Mouse (Mus musculus) ES-E14 (cell line): ENCODE results near the gene Adam22. TPM values are rescaled to one million over a fixed set of nuclear protein-coding genes. Genes with fewer than 3 reads are reported as not detected.

Experiments used
- DNase-seq: peaks from one replicate; pipeline ENCODE4 v3.0.0-alpha.2; 2013; ENCODE audit warnings: low read depth, low spot score
- H3K27ac ChIP-seq: 2 replicates; pipeline ENCODE4 v1.5.1; 2012; ENCODE audit warnings: low read depth, mild to moderate bottlenecking, low read length, moderate library complexity, mixed read lengths; ENCODE audit not compliant: poor library complexity, insufficient read depth, severe bottlenecking
- H3K36me3 ChIP-seq: 2 replicates; pipeline ENCODE4 v1.6.1; 2012; ENCODE audit warnings: mild to moderate bottlenecking, low read length, moderate library complexity, mixed read lengths; ENCODE audit not compliant: control insufficient read depth, poor library complexity, insufficient read depth, severe bottlenecking
- H3K4me1 ChIP-seq, 2 experiments: fragments of 150-350 bp in 1 of 2; sonication (generic) in 1 of 2; 2 replicates each; pipeline ENCODE4 v1.6.1; 2012; ENCODE audit warnings: low read length in 2 of 2, mild to moderate bottlenecking in 1 of 2, mixed read lengths in 1 of 2; ENCODE audit not compliant: control insufficient read depth in 2 of 2, insufficient read depth in 2 of 2, poor library complexity in 1 of 2
- H3K4me3 ChIP-seq, 2 experiments: fragments of 150-350 bp in 1 of 2; sonication (generic) in 1 of 2; 2 replicates each; pipeline ENCODE4 v1.5.1; 2012; ENCODE audit warnings: low read length in 2 of 2, low read depth in 1 of 2, mild to moderate bottlenecking in 1 of 2, mixed read lengths in 1 of 2; ENCODE audit not compliant: insufficient read depth in 1 of 2, poor library complexity in 1 of 2, severe bottlenecking in 1 of 2
- H3K9ac ChIP-seq: 2 replicates; pipeline ENCODE4 v1.6.1; 2012; ENCODE audit warnings: low read depth, mild to moderate bottlenecking, low read length, mixed read lengths; ENCODE audit not compliant: poor library complexity, insufficient read depth, severe bottlenecking
- H3K9me3 ChIP-seq: fragments of 150-350 bp; sonication (generic); 2 replicates; pipeline ENCODE4 v1.6.1; 2012; ENCODE audit warnings: low read depth, mild to moderate bottlenecking, low read length; ENCODE audit not compliant: control insufficient read depth, insufficient read depth
- CHD2 ChIP-seq: IDR thresholded peaks from 2 replicates; pipeline ENCODE4 v1.6.1; 2014; ENCODE audit warnings: mild to moderate bottlenecking, low read depth, low read length, inconsistent platforms
- HCFC1 ChIP-seq: IDR thresholded peaks from 2 replicates; pipeline ENCODE4 v1.6.1; 2012; ENCODE audit warnings: low read length, inconsistent platforms, borderline replicate concordance; ENCODE audit not compliant: insufficient read depth
- MAFK ChIP-seq: IDR thresholded peaks from 2 replicates; pipeline ENCODE4 v1.6.1; 2014; ENCODE audit warnings: mild to moderate bottlenecking, low read depth, low read length, inconsistent platforms; ENCODE audit not compliant: insufficient read depth
- ZC3H11A ChIP-seq: IDR thresholded peaks from 2 replicates; pipeline ENCODE4 v1.6.1; 2012; ENCODE audit warnings: low read depth, mild to moderate bottlenecking, inconsistent platforms, low read length, borderline replicate concordance
- ZNF384 ChIP-seq: IDR thresholded peaks from 2 replicates; pipeline ENCODE4 v1.6.1; 2012; ENCODE audit warnings: low read depth, low read length, inconsistent platforms
- in situ Hi-C, 2 experiments: fragments of 600-800 bp; cut with MboI; formaldehyde crosslinking; loops; one replicate each; pipeline ENCODE4 v1.15.1; 2025; ENCODE audit warnings: low sequenced_read_pairs in 2 of 2, inconsistent platforms in 1 of 2; ENCODE audit not compliant: unreplicated experiment in 2 of 2
- total RNA-seq: library from RNA; depleted of rRNA; stranded (reverse); fragments of 300-350 nt; gene quantifications from 2 replicates; pipeline ENCODE4 v1.2.3, GENCODE M21; 2012

The Adam22 gene
- total RNA-seq, 1 experiment: 11.5 TPM

DNA sequence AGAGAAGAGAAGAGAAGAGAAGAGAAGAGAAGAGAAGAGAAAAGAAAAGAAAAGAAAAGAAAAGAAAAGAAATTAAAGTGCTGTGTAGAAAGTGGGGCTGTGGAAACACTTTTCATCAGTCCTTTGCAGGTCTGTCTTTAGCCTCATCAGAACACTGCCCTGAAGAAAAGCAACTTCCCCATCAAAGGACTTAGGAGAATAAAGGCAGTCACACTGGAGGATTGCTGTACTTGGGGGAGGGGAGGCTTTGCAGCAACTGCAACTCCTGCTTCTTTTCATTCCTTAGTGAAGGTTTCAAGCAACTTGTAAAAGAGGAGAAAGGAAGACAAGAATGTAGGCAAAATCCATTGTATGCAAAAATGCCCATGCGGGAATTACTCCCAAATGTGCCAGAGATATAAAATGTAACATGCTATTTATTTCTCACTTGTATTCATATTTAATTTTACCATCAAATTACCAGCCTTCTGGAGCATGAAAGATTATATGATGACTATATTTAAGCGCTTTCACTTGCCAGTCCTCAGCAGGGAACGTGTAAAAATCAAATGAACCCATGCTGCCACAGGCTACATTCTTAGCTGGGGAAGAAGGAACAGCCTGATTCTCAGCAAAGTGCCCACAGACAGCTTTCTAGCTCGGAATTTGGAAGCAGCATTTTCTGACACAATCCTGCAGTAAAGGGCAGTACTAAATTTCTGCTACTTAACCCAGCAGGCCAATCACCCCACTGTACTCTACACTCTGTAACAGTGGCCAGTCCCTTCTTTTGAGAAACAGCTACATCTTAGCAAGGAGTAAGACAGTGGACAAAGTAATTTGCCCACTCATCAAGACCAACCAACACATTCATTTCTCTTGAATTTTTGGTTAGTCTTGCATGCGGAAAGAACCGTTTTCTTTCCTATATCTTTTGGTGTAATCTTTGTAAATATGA lies 78.0 kb downstream of the Adam22 start:
- H3K9me3 ChIP-seq: no peaks in the 10 kb centered on the region
- DNase-seq: no peak
- H3K4me3 ChIP-seq: no peak overlapping the region
- no peaks in the 10 kb centered on the region for H3K36me3 ChIP-seq
- H3K4me1 ChIP-seq: peaks cover 2 to 5% of the 10 kb centered on the region in 2 experiments; a peak in 3 of 4 replicates
- H3K9ac ChIP-seq: no peak overlapping the region
- in situ Hi-C loops: no loop called here
- H3K27ac ChIP-seq: no peak overlapping the region
- no peak for TF ChIP-seq ZNF384
- TF ChIP-seq HCFC1: no peak
- no peak for TF ChIP-seq MAFK
- no peak for TF ChIP-seq ZC3H11A
- TF ChIP-seq CHD2: no peak

DNA sequence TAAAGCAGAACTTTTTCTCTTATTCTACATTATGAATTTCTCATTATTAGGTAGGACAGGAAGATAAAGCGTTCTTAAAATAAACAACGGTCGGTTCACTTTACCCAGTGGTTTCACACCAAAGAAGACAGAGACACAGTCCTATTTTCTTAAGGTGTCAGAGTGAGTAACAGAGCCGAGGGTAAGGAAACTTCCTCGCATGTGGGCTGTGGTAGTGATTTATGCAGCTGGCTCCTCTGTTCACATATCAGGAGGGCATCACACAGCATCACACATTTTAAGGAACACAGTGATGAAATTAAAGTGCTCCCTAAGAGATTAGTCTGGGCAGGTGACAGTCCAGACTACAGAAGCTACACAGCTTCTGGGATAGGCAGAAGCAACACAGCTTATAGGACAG lies 83.8 kb downstream of the Adam22 start:
- no peak overlapping the region for H3K4me3 ChIP-seq
- H3K9ac ChIP-seq: no peak overlapping the region
- in situ Hi-C loops: no loop called here
- H3K9me3 ChIP-seq: no peaks in the 10 kb centered on the region
- no peak for DNase-seq
- H3K4me1 ChIP-seq: no peaks in the 10 kb centered on the region
- no peak for TF ChIP-seq ZC3H11A
- TF ChIP-seq ZNF384: no peak
- TF ChIP-seq HCFC1: no peak
- H3K27ac ChIP-seq: no peak overlapping the region
- no peaks in the 10 kb centered on the region for H3K36me3 ChIP-seq

GRCm38 (mm10) chr5:8276141-8276540 lies 91.8 kb downstream of the Adam22 start:
- no peak overlapping the region for H3K4me3 ChIP-seq
- in situ Hi-C loops: no loop called here
- DNase-seq: no peak
- H3K9me3 ChIP-seq: no peaks in the 10 kb centered on the region
- H3K27ac ChIP-seq: no peak overlapping the region
- no peak overlapping the region for H3K9ac ChIP-seq
- H3K4me1 ChIP-seq: no peaks in the 10 kb centered on the region
- no peaks in the 10 kb centered on the region for H3K36me3 ChIP-seq
- no peak for TF ChIP-seq MAFK
- TF ChIP-seq ZC3H11A: no peak
- TF ChIP-seq ZNF384: no peak
- TF ChIP-seq HCFC1: no peak
- no peak for TF ChIP-seq CHD2

- Histone ChIP-seq H3K9ac (no peak overlapping the region), H3K36me3 (no peaks in the 10 kb centered on the region), H3K9me3 (no peaks in the 10 kb centered on the region), H3K4me1 (no peaks in the 10 kb centered on the region), H3K27ac (no peak overlapping the region), H3K4me3 (no peak overlapping the region)
- TF ChIP-seq CHD2 (no peak), ZNF384 (no peak), ZC3H11A (no peak), HCFC1 (no peak), MAFK (no peak)
- DNase-seq: no peak
- in situ Hi-C loops: no loop called here
These were observed 110.6 kb downstream of the Adam22 start for GRCm38 (mm10) chr5:8257366-8257765.
